Mouse (Mus musculus) embryonic fibroblast, embryonic 13.5 days (primary cell): ENCODE measurements around the gene Akt3. TPM values are rescaled to one million over a fixed set of nuclear protein-coding genes. Genes with fewer than 3 reads are reported as not detected.

ENCODE experiments used
- H3K27ac ChIP-seq: 2 replicates; pipeline ENCODE4 v1.5.1; 2012; ENCODE audit warnings: low read length, control low read depth, inconsistent platforms; ENCODE audit not compliant: insufficient read depth
- H3K4me1 ChIP-seq: 2 replicates; pipeline ENCODE4 v1.6.1; 2011; ENCODE audit warnings: low read length; ENCODE audit not compliant: control insufficient read depth, insufficient read depth
- H3K4me3 ChIP-seq: 2 replicates; pipeline ENCODE4 v1.5.1; 2011; ENCODE audit warnings: mild to moderate bottlenecking, control low read depth, low read length; ENCODE audit not compliant: insufficient read depth
- CTCF ChIP-seq: IDR thresholded peaks from 2 replicates; pipeline ENCODE4 v1.5.1; 2011; ENCODE audit warnings: mild to moderate bottlenecking, control low read depth, low read length, moderate library complexity, borderline replicate concordance; ENCODE audit not compliant: insufficient read depth
- POLR2A ChIP-seq: IDR thresholded peaks from 2 replicates; pipeline ENCODE4 v1.6.1; 2011; ENCODE audit warnings: low read depth, mild to moderate bottlenecking, control low read depth, low read length, moderate library complexity
- polyA plus RNA-seq: library from polyadenylated mRNA; stranded (reverse); fragments of >200 nt; gene quantifications from 2 replicates; pipeline ENCODE4 v1.2.4, GENCODE M21; 2011; ENCODE audit warnings: low read depth; ENCODE audit not compliant: missing spikeins, insufficient read length

Akt3 gene
- polyA plus RNA-seq, 1 experiment = 44.7 TPM

DNA sequence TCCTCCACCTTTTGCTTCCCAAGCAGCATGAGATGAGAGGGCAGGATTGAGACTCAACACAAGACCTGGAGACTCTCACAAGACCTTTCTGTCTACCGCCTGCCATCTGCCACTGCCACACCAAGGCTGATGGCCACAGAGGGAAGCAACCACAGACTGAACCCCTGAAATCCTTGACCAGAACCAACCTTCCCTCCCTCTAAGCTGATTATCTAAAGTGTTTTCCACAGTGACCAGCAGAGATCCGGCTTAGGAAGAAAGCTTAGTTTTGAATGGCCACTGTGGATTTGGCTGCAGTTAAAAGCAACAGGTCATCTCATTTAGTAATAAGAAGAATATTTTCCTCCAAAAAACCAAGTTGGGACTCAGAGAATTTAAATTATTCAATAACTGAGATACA, 276.5 kb downstream of the Akt3 start:
- no peak overlapping the region for H3K4me3 ChIP-seq
- no peak for TF ChIP-seq CTCF
- no peak for TF ChIP-seq POLR2A
- H3K27ac ChIP-seq = no peak overlapping the region
- no peaks in the 10 kb centered on the region for H3K4me1 ChIP-seq

- H3K27ac ChIP-seq = no peak overlapping the region
- no peak overlapping the region for H3K4me3 ChIP-seq
- TF ChIP-seq POLR2A (no peak), CTCF (no peak)
- no peaks in the 10 kb centered on the region for H3K4me1 ChIP-seq
These were observed 277.1 kb downstream of the Akt3 start for GRCm38 (mm10) chr1:176980801-176981400.

GRCm38 (mm10) chr1:176980140-176980539, 277.9 kb downstream of the Akt3 start:
- Histone ChIP-seq H3K27ac (no peak overlapping the region), H3K4me1 (no peaks in the 10 kb centered on the region), H3K4me3 (no peak overlapping the region)
- TF ChIP-seq CTCF (no peak), POLR2A (no peak)

- H3K4me1 ChIP-seq = no peaks in the 10 kb centered on the region
- no peak for TF ChIP-seq CTCF
- no peak for TF ChIP-seq POLR2A
- H3K27ac ChIP-seq = no peak overlapping the region
These were observed 278.8 kb downstream of the Akt3 start for GRCm38 (mm10) chr1:176979235-176979634.

GRCm38 (mm10) chr1:176973356-176974088, 284.5 kb downstream of the Akt3 start:
- Histone ChIP-seq H3K4me3 (no peak overlapping the region), H3K4me1 (no peaks in the 10 kb centered on the region), H3K27ac (no peak overlapping the region)
- TF ChIP-seq CTCF = no peak
- no peak for TF ChIP-seq POLR2A

More at GRCm38 (mm10) chr1:176979235-176979634, 278.8 kb downstream of the Akt3 start:
- no peak overlapping the region for H3K4me3 ChIP-seq

DNA sequence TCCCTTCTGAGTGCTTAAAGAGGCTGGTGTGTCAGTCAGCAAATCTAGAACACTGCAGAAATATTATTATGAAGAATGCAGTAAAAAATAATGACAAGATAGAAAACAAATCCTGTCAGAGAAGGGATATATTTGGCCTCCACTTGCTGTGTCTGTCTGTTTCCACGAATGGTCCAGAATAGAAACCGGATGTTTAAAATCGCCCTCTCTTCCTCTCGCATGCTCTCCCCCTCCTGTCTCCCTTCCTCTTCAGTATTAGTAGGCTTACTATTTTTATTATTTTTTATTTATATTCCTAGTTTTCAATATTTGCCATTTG, 286.6 kb downstream of the Akt3 start:
- no peak overlapping the region for H3K27ac ChIP-seq
- no peak overlapping the region for H3K4me3 ChIP-seq
- TF ChIP-seq POLR2A (no peak), CTCF (no peak)
- H3K4me1 ChIP-seq = no peaks in the 10 kb centered on the region

GRCm38 (mm10) chr1:176970635-176971478, 287.1 kb downstream of the Akt3 start:
- Histone ChIP-seq H3K4me3 (no peak overlapping the region), H3K27ac (no peak overlapping the region), H3K4me1 (no peaks in the 10 kb centered on the region)
- TF ChIP-seq CTCF = no peak
- TF ChIP-seq POLR2A = no peak

Other genes with a start within 250 kb of the Akt3 start
- gene Zbtb18, start 184.1 kb upstream of the Akt3 start, polyA plus RNA-seq = 22.5 and 30.3 TPM in 2 replicates